25 mouse cellular contexts compared by ENCODE assay signal in the genomic region with DNA sequence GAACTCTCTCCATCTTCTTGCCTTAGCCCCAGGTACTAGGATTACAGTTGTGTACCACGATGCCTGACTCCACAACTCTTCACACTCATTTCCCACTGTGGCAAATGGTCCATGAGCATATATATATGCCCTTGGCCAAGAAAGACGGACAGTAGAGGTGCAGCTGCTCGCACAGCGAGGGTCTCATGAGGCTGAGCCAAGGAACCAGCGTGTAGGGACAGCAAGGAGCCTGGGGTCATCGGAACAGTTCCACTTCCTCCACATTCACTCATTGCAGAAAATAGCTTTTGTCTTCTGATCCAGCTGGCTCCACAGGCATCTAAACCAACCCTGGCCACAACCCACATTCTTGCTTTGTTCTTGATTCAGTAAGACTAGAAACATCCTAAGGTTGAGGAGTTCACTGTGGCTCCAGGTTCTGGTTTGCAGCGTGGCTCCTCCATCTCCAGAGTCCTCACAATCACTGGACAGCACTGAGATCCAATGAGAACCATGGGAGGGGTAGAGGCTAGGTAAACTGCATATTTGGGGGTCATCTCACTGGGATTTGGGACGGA.
"Had no signal": no experiment of that assay in that cellular context is flagged by ENCODE, and none has a peak within 500 bp of the region (broad histone marks: within the 10 kb centered on the region; RNA-seq: fewer than 3 reads in every experiment).

No protein-coding gene starts in this region.

- H3K36me3 ChIP-seq: heart, embryonic 13.5 days; heart, embryonic 15.5 days; hindbrain, embryonic 13.5 days; hindbrain, embryonic 15.5 days; kidney, embryonic 15.5 days; limb, embryonic 13.5 days; limb, embryonic 15.5 days; liver, embryonic 12.5 days had no signal

- H3K27ac ChIP-seq: heart, embryonic 13.5 days; hindbrain, embryonic 13.5 days; hindbrain, embryonic 15.5 days; hindbrain, postnatal 0 days; kidney, embryonic 15.5 days; kidney, postnatal 0 days; limb, embryonic 13.5 days; limb, embryonic 15.5 days; liver, embryonic 12.5 days; liver, embryonic 14.5 days had no signal

- H3K4me1 ChIP-seq: hindbrain, embryonic 13.5 days; hindbrain, embryonic 15.5 days; limb, embryonic 15.5 days; liver, embryonic 12.5 days had no signal

- ATAC-seq: hindbrain, postnatal 0 days; intestine, embryonic 16.5 days; liver, embryonic 12.5 days had no signal

- H3K9me3 ChIP-seq: heart, embryonic 13.5 days; heart, embryonic 15.5 days; hindbrain, embryonic 15.5 days; kidney, embryonic 15.5 days; limb, embryonic 13.5 days; limb, embryonic 15.5 days; liver, embryonic 12.5 days had no signal

- H3K4me3 ChIP-seq: heart, embryonic 13.5 days; heart, embryonic 15.5 days; hindbrain, embryonic 13.5 days; hindbrain, embryonic 15.5 days; kidney, embryonic 15.5 days; limb, embryonic 13.5 days; limb, embryonic 15.5 days; liver, embryonic 12.5 days had no signal

- DNase-seq: gastrocnemius, postnatal 14 days; gastrocnemius, postnatal 36 days; heart, adult 18-20 months; heart, postnatal 14 days; heart, postnatal 36 days; kidney, adult 11 months; kidney, adult 2 months; kidney, adult 9 months; kidney, postnatal 14 days; kidney, postnatal 36 days; layer of hippocampus, adult 9-11 months; layer of hippocampus, postnatal 36 days had no signal

- H3K4me2 ChIP-seq: heart, embryonic 11.5 days; heart, embryonic 13.5 days; heart, embryonic 15.5 days; hindbrain, embryonic 13.5 days; hindbrain, embryonic 15.5 days; kidney, embryonic 15.5 days; limb, embryonic 13.5 days; limb, embryonic 15.5 days; liver, embryonic 12.5 days had no signal

- H3K9ac ChIP-seq: heart, embryonic 13.5 days; heart, embryonic 15.5 days; hindbrain, embryonic 13.5 days; hindbrain, embryonic 15.5 days; kidney, embryonic 15.5 days; limb, embryonic 13.5 days; limb, embryonic 15.5 days; liver, embryonic 12.5 days; liver, embryonic 14.5 days had no signal

- H3K27me3 ChIP-seq: heart, embryonic 13.5 days; heart, embryonic 15.5 days; hindbrain, embryonic 13.5 days; hindbrain, embryonic 15.5 days; kidney, embryonic 15.5 days; limb, embryonic 13.5 days; limb, embryonic 15.5 days; liver, embryonic 12.5 days had no signal
